Mouse (Mus musculus) lung, adult 18-20 months (tissue): ENCODE data around the gene Gm609.

ENCODE experiments used
- DNase-seq, 2 experiments: peaks; one replicate each; pipeline ENCODE4 v3.0.0; 2022; ENCODE audit warnings: mixed read lengths in 2 of 2

The Gm609 gene

GRCm38 (mm10) chr16:45392246-45392645 is 100.5 kb downstream of the Gm609 start:
- no peak for DNase-seq

- no peak for DNase-seq
These were observed 101.1 kb downstream of the Gm609 start for GRCm38 (mm10) chr16:45391680-45392079.

GRCm38 (mm10) chr16:45390286-45390956 is 102.3 kb downstream of the Gm609 start:
- no peak for DNase-seq

GRCm38 (mm10) chr16:45389833-45390232 is 102.9 kb downstream of the Gm609 start:
- DNase-seq = no peak

GRCm38 (mm10) chr16:45389041-45389440 is 103.7 kb downstream of the Gm609 start:
- no peak for DNase-seq

- DNase-seq = no peak
These were observed 111.0 kb downstream of the Gm609 start for GRCm38 (mm10) chr16:45381811-45382210.

GRCm38 (mm10) chr16:45378959-45379358 is 113.8 kb downstream of the Gm609 start:
- DNase-seq = no peak

- peak; percentile 52 to 77 for DNase-seq
These were observed 114.4 kb downstream of the Gm609 start for GRCm38 (mm10) chr16:45378147-45378943.

GRCm38 (mm10) chr16:45377332-45377731 is 115.4 kb downstream of the Gm609 start:
- DNase-seq = no peak

- no peak for DNase-seq
These were observed 116.0 kb downstream of the Gm609 start for GRCm38 (mm10) chr16:45376812-45377211.

GRCm38 (mm10) chr16:45376294-45376693 is 116.5 kb downstream of the Gm609 start:
- DNase-seq = no peak

- peak in 1 of 2 experiments; percentile 54 for DNase-seq
These were observed 117.1 kb downstream of the Gm609 start for GRCm38 (mm10) chr16:45375506-45376225.

GRCm38 (mm10) chr16:45374074-45374473 is 118.7 kb downstream of the Gm609 start:
- DNase-seq = no peak

- no peak for DNase-seq
These were observed 121.7 kb downstream of the Gm609 start for GRCm38 (mm10) chr16:45371076-45371475.

GRCm38 (mm10) chr16:45369285-45369965 is 123.3 kb downstream of the Gm609 start:
- no peak for DNase-seq

- DNase-seq = no peak
These were observed 126.7 kb downstream of the Gm609 start for GRCm38 (mm10) chr16:45366111-45366510.

- DNase-seq = no peak
These were observed 127.4 kb downstream of the Gm609 start for GRCm38 (mm10) chr16:45365353-45365752.

- DNase-seq = no peak
These were observed 128.1 kb downstream of the Gm609 start for GRCm38 (mm10) chr16:45364627-45365026.

- DNase-seq = no peak
These were observed 129.2 kb downstream of the Gm609 start for GRCm38 (mm10) chr16:45363480-45364045.
